18 mouse cellular contexts compared by ENCODE assay signal in the genomic region with DNA sequence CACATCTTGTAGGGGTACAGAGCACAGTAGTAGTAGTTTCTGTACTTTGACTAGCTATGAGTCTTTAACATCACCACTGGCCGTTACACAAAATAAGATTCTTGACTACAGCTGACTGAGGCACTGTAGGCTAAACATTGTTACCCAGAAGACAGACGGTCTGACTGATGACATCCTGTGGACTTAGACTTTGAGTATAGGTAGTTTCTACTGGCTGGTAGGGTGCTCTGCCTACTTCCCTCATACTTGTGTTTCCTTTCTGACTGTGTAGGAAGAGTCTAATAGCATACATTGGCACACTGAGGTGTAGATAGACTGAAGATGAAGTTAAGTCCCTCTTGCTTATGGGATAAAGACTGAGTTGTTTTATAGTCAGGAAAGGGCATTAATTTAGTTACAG. TPM values are rescaled to one million over a fixed set of nuclear protein-coding genes. Genes with fewer than 3 reads are reported as not detected.
DNase-seq lines count a peak whose midpoint lies in the region; ATAC-seq and TF ChIP-seq lines count a peak whose summit lies in the region.
"Had no signal": no experiment of that assay in that cellular context is flagged by ENCODE, and none has a peak within 500 bp of the region (broad histone marks: within the 10 kb centered on the region; RNA-seq: fewer than 3 reads in every experiment).

No protein-coding gene starts in this region.

- DNase-seq in CD4-positive, CD25-positive, alpha-beta regulatory T cell, adult 2 months (ENCODE audit: low read depth, low spot score), result peak; percentile 64
- DNase-seq in induced T-regulatory cell, adult 2 months (ENCODE audit: low read depth), result peak; percentile 66
- no peak for DNase-seq in layer of hippocampus, adult 2 months (ENCODE audit: low spot score in 2 of 2)
- no peak for DNase-seq in urinary bladder, postnatal 25 days (ENCODE audit: low spot score)
- DNase-seq in layer of hippocampus, adult 8-10 months (ENCODE audit: low spot score in 2 of 2), result no peak
- DNase-seq: adrenal gland, adult 8-10 months; adrenal gland, postnatal 14 days; adrenal gland, postnatal 36 days; cerebellum, adult 11-12 months; cerebellum, adult 2 months; cerebellum, adult 9-10 months; cerebellum, postnatal 10 days; cerebellum, postnatal 25 days had no signal

- no peak overlapping the region for H3K4me3 ChIP-seq in layer of hippocampus, adult 2 months
- H3K4me3 ChIP-seq: embryonic facial prominence, embryonic 10.5 days; embryonic facial prominence, embryonic 12.5 days; forebrain, embryonic 13.5 days had no signal

- no peak for TF ChIP-seq CTCF in layer of hippocampus, adult 2 months (conservative IDR thresholded peaks at IDR 0.05)

- no peak overlapping the region for H3K27ac ChIP-seq in layer of hippocampus, adult 2 months
- H3K27ac ChIP-seq: embryonic facial prominence, embryonic 10.5 days; embryonic facial prominence, embryonic 12.5 days; forebrain, embryonic 13.5 days had no signal

- peak; percentile 69 for ATAC-seq in CD4-positive, CD25-positive, alpha-beta regulatory T cell, adult 4 months
- ATAC-seq: forebrain, embryonic 13.5 days; forebrain, embryonic 16.5 days had no signal

RNA-seq across cellular contexts. Expression of gene Lclat1, which starts 37.6 kb away (rescaled TPM):
- polyA plus RNA-seq in CD4-positive, CD25-positive, alpha-beta regulatory T cell, adult 4 months (2017; shearing (Covaris generic)), result 10 to 100 TPM; 83.5 to 84.1 TPM
- 10 to 100 TPM; 32.9 to 34.6 TPM for total RNA-seq in layer of hippocampus, adult 2 months (2021)
- total RNA-seq in layer of hippocampus, adult 8-10 months (2022), result 10 to 100 TPM; 32.0 to 37.2 (median 36.6) TPM

Comparison
In these comparisons a context has a peak if more than half of its experiments do, and no peak if none do; other contexts are left out.
1. DNase-seq: peak in CD4-positive, CD25-positive, alpha-beta regulatory T cell, adult 2 months (single experiment) and induced T-regulatory cell, adult 2 months (single experiment); none in layer of hippocampus, adult 2 months (0 of 2), urinary bladder, postnatal 25 days (single experiment) and layer of hippocampus, adult 8-10 months (0 of 2).